Mouse (Mus musculus): ENCODE data around the gene Setd2. TPM values are rescaled to one million over a fixed set of nuclear protein-coding genes. Genes with fewer than 3 reads are reported as not detected.

Gene Setd2
- 112 and 152 TPM in 2 replicates for total RNA-seq (2023)

GRCm38 (mm10) chr9:110532538-110533291 lies at the start of gene Setd2:
Gene Setd2 (plus strand): TSS chr9:110532597.

GRCm38 (mm10) chr9:110624361-110625166 lies 92.2 kb downstream of the Setd2 start, which contains the start of gene Nradd:
Gene Nradd (minus strand): TSS chr9:110624452.

GRCm38 (mm10) chr9:110653655-110654461 lies 121.5 kb downstream of the Setd2 start, which contains the start of gene Nbeal2:
Gene Nbeal2 (minus strand): TSS chr9:110654161.

GRCm38 (mm10) chr9:110656249-110657221 lies 124.1 kb downstream of the Setd2 start, which contains the start of gene Ccdc12:
Gene Ccdc12 (plus strand): TSS chr9:110656503.

Other genes starting within 250 kb of the Setd2 start
- gene Elp6, start 227.4 kb upstream of the Setd2 start, total RNA-seq (2023): 2.4 and 3.2 TPM in 2 replicates
- gene Scap, start 199.3 kb upstream of the Setd2 start, total RNA-seq (2023): 20.7 and 21.8 TPM in 2 replicates
- 96.0 and 140 TPM in 2 replicates for gene Ptpn23, start 124.4 kb upstream of the Setd2 start, total RNA-seq (2023)
- gene Ngp, start 112.8 kb upstream of the Setd2 start, total RNA-seq (2023): 16,658 and 19,232 TPM in 2 replicates
- 60.7 and 68.6 TPM in 2 replicates for gene Klhl18, start 55.9 kb upstream of the Setd2 start, total RNA-seq (2023)
- 0.82 and 2.5 TPM in 2 replicates for gene Kif9, start 55.6 kb upstream of the Setd2 start, total RNA-seq (2023)
- gene Nradd, start 91.9 kb downstream of the Setd2 start, total RNA-seq (2023): 4.7 and 5.2 TPM in 2 replicates
- 300 and 394 TPM in 2 replicates for gene Nbeal2, start 121.6 kb downstream of the Setd2 start, total RNA-seq (2023)
- 131 and 158 TPM in 2 replicates for gene Ccdc12, start 123.9 kb downstream of the Setd2 start, total RNA-seq (2023)
- not detected in 2 replicates for gene Myl3, start 209.3 kb downstream of the Setd2 start, total RNA-seq (2023)
- 0.39 and 0.47 TPM in 2 replicates for gene Pth1r, start 214.5 kb downstream of the Setd2 start, total RNA-seq (2023)